Mouse (Mus musculus) mesoderm, embryonic 11.5 days (tissue): ENCODE measurements at regions not wholly inside any gene's neighbourhood (a gene's known extent, or its start where the extent isn't known, plus 50 kb on each side); places are given as distances from the start of the nearest gene placed in this dataset.
"Not testable (repeated sequence)": the region's sequence is repeated elsewhere in the genome, so short reads cannot be mapped to it uniquely, and the experiment has no call there.

Source experiments
- DNase-seq: peaks from one replicate; pipeline ENCODE4 v3.0.0-alpha.2; 2012; ENCODE audit warnings: low read depth, low spot score

- DNase-seq: no peak
These were observed 198.2 kb upstream of the Six2 start for GRCm38 (mm10) chr17:85886237-85886636.

GRCm38 (mm10) chr17:85881636-85882170 lies 193.6 kb upstream of the Six2 start:
- no peak for DNase-seq

- DNase-seq: no peak
These were observed 193.0 kb upstream of the Six2 start for GRCm38 (mm10) chr17:85881046-85881445.

GRCm38 (mm10) chr17:85877426-85877825 lies 189.4 kb upstream of the Six2 start:
- no peak for DNase-seq

- peak; percentile 38 for DNase-seq
These were observed 188.8 kb upstream of the Six2 start for GRCm38 (mm10) chr17:85876853-85877252.

GRCm38 (mm10) chr17:85873853-85874586 lies 185.9 kb upstream of the Six2 start:
- no peak for DNase-seq

GRCm38 (mm10) chr17:85872903-85873413 lies 184.9 kb upstream of the Six2 start:
- no peak for DNase-seq

GRCm38 (mm10) chr17:85870406-85870805 lies 182.3 kb upstream of the Six2 start:
- peak; percentile 49 for DNase-seq

- peak; percentile 34 for DNase-seq
These were observed 181.1 kb upstream of the Six2 start for GRCm38 (mm10) chr17:85869179-85869578.

- DNase-seq: no peak
These were observed 180.0 kb upstream of the Six2 start for GRCm38 (mm10) chr17:85867945-85868616.

- DNase-seq: no peak
These were observed 178.5 kb upstream of the Six2 start for GRCm38 (mm10) chr17:85866581-85866980.

GRCm38 (mm10) chr17:85865940-85866339 lies 177.9 kb upstream of the Six2 start:
- no peak for DNase-seq

GRCm38 (mm10) chr17:85861328-85861727 lies 173.3 kb upstream of the Six2 start:
- no peak for DNase-seq

GRCm38 (mm10) chr17:85860797-85861196 lies 172.7 kb upstream of the Six2 start:
- DNase-seq: no peak

GRCm38 (mm10) chr17:85859926-85860707 lies 172.0 kb upstream of the Six2 start:
- DNase-seq: no peak

- DNase-seq: no peak
These were observed 170.4 kb upstream of the Six2 start for GRCm38 (mm10) chr17:85858516-85858915.

- peak; percentile 50 for DNase-seq
These were observed 169.8 kb upstream of the Six2 start for GRCm38 (mm10) chr17:85857705-85858472.

- not testable (repeated sequence) for DNase-seq
These were observed 168.8 kb upstream of the Six2 start for GRCm38 (mm10) chr17:85856894-85857293.

- no peak for DNase-seq
These were observed 165.1 kb upstream of the Six2 start for GRCm38 (mm10) chr17:85853156-85853555.

GRCm38 (mm10) chr17:85848526-85848925 lies 160.5 kb upstream of the Six2 start:
- no peak for DNase-seq

- DNase-seq: peak; percentile 70
These were observed 159.7 kb upstream of the Six2 start for GRCm38 (mm10) chr17:85847756-85848155.
